Comparison of ENCODE assay signal across 9 mouse cellular contexts in the genomic region with DNA sequence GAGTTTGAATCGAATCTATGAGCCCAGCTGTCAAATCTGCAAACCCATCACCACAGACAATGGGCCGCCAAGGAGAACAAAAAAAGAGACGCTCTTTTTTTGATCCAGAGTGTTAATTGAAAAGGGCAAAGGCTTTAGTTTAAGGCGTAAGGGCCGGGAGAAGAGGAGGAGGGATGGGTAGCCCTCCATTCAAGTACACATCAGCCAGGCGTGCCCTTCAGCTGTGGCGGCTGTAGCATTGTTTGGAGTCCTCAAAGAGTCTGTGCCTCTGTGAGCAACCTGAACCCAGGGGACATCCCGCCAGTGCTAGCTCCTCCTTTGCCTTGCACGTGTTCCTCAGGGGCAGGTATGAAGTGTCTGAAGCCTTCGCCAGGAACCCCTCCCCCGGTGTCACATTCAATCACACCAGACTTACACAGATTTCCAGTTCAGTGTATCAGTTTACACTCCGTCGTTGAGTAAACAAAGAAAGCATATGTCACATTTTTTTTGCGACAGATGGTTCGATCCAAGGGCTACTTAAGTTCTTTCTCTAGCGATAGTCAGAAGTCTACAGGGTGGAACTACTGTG. TPM values are rescaled to one million over a fixed set of nuclear protein-coding genes. Genes with fewer than 3 reads are reported as not detected.
A peak's percentile ranks its signal among the peaks of the same experiment; 100 is the strongest.
DNase-seq lines count a peak whose midpoint lies in the region; ATAC-seq and TF ChIP-seq lines count a peak whose summit lies in the region.
"Had no signal": no experiment of that assay in that cellular context is flagged by ENCODE, and none has a peak within 500 bp of the region (broad histone marks: within the 10 kb centered on the region; RNA-seq: fewer than 3 reads in every experiment).

No protein-coding gene starts in this region.

- H3K27ac ChIP-seq in left cerebral cortex, adult 2 months = no peak overlapping the region
- no peak overlapping the region for H3K27ac ChIP-seq in embryonic facial prominence, embryonic 14.5 days (replicated peaks; ENCODE audit: low read depth, low read length)
- H3K27ac ChIP-seq in limb, embryonic 15.5 days = no peak overlapping the region
- H3K27ac ChIP-seq in stomach, embryonic 15.5 days = no peak overlapping the region

- DNase-seq in left cerebral cortex, adult 2 months (ENCODE audit: extremely low spot score in 1 of 2, low spot score in 2 of 2) = no peak
- DNase-seq in left cerebral cortex, adult 11 months (ENCODE audit: low spot score) = no peak
- peak; percentile 85 for DNase-seq in embryonic facial prominence, embryonic 14.5 days (ENCODE audit: low spot score)
- DNase-seq in layer of hippocampus, adult 11-12 months (ENCODE audit: low spot score) = no peak
- DNase-seq in adrenal gland, adult 18-20 months (ENCODE audit: low spot score in 2 of 2) = no peak
- DNase-seq in cerebellum, adult 9-10 months = no peak

- no peak for TF ChIP-seq CTCF in left cerebral cortex, adult 2 months (IDR thresholded peaks at IDR 0.05)

- H3K4me2 ChIP-seq in embryonic facial prominence, embryonic 14.5 days (ENCODE audit: low read depth, low read length) = peak overlapping the region; percentile 91
- peak overlapping the region; percentile 97 for H3K4me2 ChIP-seq in limb, embryonic 15.5 days
- peak overlapping the region; percentile 99 for H3K4me2 ChIP-seq in stomach, embryonic 15.5 days

- WGBS in embryonic facial prominence, embryonic 14.5 days = 5% methylated on average over 16 of the region's 16 CpGs
- WGBS in limb, embryonic 15.5 days = 13% methylated on average over 16 of the region's 16 CpGs
- WGBS in stomach, embryonic 15.5 days = 5% methylated on average over 16 of the region's 16 CpGs

- no peaks in the 10 kb centered on the region for H3K9me3 ChIP-seq in embryonic facial prominence, embryonic 14.5 days (ENCODE audit: control insufficient read depth, low read length)
- H3K9me3 ChIP-seq in limb, embryonic 15.5 days = no peaks in the 10 kb centered on the region
- H3K9me3 ChIP-seq in stomach, embryonic 15.5 days = no peaks in the 10 kb centered on the region

- H3K4me3 ChIP-seq in left cerebral cortex, adult 2 months = peak overlapping the region; percentile 62
- H3K4me3 ChIP-seq in embryonic facial prominence, embryonic 14.5 days (ENCODE audit: low read depth, low read length) = peak overlapping the region; percentile 48
- H3K4me3 ChIP-seq in limb, embryonic 15.5 days = peak overlapping the region; percentile 51
- peak overlapping the region; percentile 58 for H3K4me3 ChIP-seq in stomach, embryonic 15.5 days (replicated peaks)

- intact Hi-C loops in left cerebral cortex, adult 2 months (cut with DNase I) = no loop called here

- H3K36me3 ChIP-seq in embryonic facial prominence, embryonic 14.5 days (ENCODE audit: control insufficient read depth, insufficient read depth, low read length) = no peaks in the 10 kb centered on the region
- H3K36me3 ChIP-seq in limb, embryonic 15.5 days = no peaks in the 10 kb centered on the region
- H3K36me3 ChIP-seq in stomach, embryonic 15.5 days = no peaks in the 10 kb centered on the region

- peak; percentile 80 for ATAC-seq in embryonic facial prominence, embryonic 14.5 days (ENCODE audit: low read depth)
- no peak for ATAC-seq in limb, embryonic 15.5 days (ENCODE audit: insufficient number of reproducible peaks, low FRiP score, low TSS enrichment, low read depth)
- ATAC-seq in stomach, embryonic 15.5 days (ENCODE audit: insufficient read depth, low FRiP score, low read depth) = no peak

- peaks cover 38% of the 10 kb centered on the region for H3K4me1 ChIP-seq in embryonic facial prominence, embryonic 14.5 days (ENCODE audit: control insufficient read depth, insufficient read depth, low read length)
- H3K4me1 ChIP-seq in limb, embryonic 15.5 days = peaks cover 50% of the 10 kb centered on the region
- peaks cover 37% of the 10 kb centered on the region for H3K4me1 ChIP-seq in stomach, embryonic 15.5 days

- peak overlapping the region; percentile 63; the same call in 1 of the 2 replicates for H3K9ac ChIP-seq in embryonic facial prominence, embryonic 14.5 days (ENCODE audit: low read depth, low read length)
- no peak overlapping the region for H3K9ac ChIP-seq in limb, embryonic 15.5 days
- H3K9ac ChIP-seq in stomach, embryonic 15.5 days = no peak overlapping the region

- H3K27me3 ChIP-seq in embryonic facial prominence, embryonic 14.5 days (replicated peaks; ENCODE audit: control insufficient read depth, insufficient read depth, low read length) = peaks cover 70% of the 10 kb centered on the region
- H3K27me3 ChIP-seq in limb, embryonic 15.5 days = peaks cover 53% of the 10 kb centered on the region
- H3K27me3 ChIP-seq in stomach, embryonic 15.5 days (replicated peaks) = peaks cover 21% of the 10 kb centered on the region; the same call in 1 of the 2 replicates

RNA-seq across cellular contexts. Expression of gene Gfra1, which starts 0.9 kb away (rescaled TPM):
- 10 to 100 TPM; 26.7 to 34.1 TPM for total RNA-seq in left cerebral cortex, adult 2 months (2021)
- 22.5 and 25.0 TPM in 2 replicates for polyA plus RNA-seq in embryonic facial prominence, embryonic 14.5 days (2014; fragmentation: Nextera tagmentation; extraction: Ambion mirVana)
- 16.7 and 18.3 TPM in 2 replicates for polyA plus RNA-seq in limb, embryonic 15.5 days (2015; fragmentation: Nextera tagmentation; extraction: Ambion mirVana)
- polyA plus RNA-seq in stomach, embryonic 15.5 days (2015; fragmentation: Nextera tagmentation; extraction: Ambion mirVana) = 33.0 and 40.4 TPM in 2 replicates
- total RNA-seq in adrenal gland, adult 18-20 months (2021) = 1 to 10 TPM; 1.0 to 2.9 TPM

RNA-seq across cellular contexts. Expression of gene Ccdc172, which starts 55.2 kb away (rescaled TPM):
- not detected for total RNA-seq in left cerebral cortex, adult 2 months (2021)
- not detected in 2 replicates for polyA plus RNA-seq in embryonic facial prominence, embryonic 14.5 days (2014; fragmentation: Nextera tagmentation; extraction: Ambion mirVana)
- polyA plus RNA-seq in limb, embryonic 15.5 days (2015; fragmentation: Nextera tagmentation; extraction: Ambion mirVana) = not detected in 2 replicates
- not detected in 2 replicates for polyA plus RNA-seq in stomach, embryonic 15.5 days (2015; fragmentation: Nextera tagmentation; extraction: Ambion mirVana)
- not detected for total RNA-seq in adrenal gland, adult 18-20 months (2021)
- total RNA-seq: left cerebral cortex, postnatal 10 days had no signal
